Mouse (Mus musculus) testis, adult 2 months (tissue): Measurements from ENCODE around the gene Rtn2.

Experiments used
- CTCF ChIP-seq: fragments of 200-500 bp; IDR thresholded peaks from 2 replicates; pipeline ENCODE4 v1.5.1; 2012; ENCODE audit warnings: low read depth, mild to moderate bottlenecking, inconsistent platforms, low read length, moderate library complexity; ENCODE audit not compliant: control insufficient read depth, insufficient read depth, insufficient replicate concordance
- POLR2A ChIP-seq: fragments of 200-500 bp; IDR thresholded peaks from 2 replicates; pipeline ENCODE4 v1.6.1; 2012; ENCODE audit warnings: low read depth, mild to moderate bottlenecking, inconsistent platforms, low read length, moderate library complexity; ENCODE audit not compliant: control insufficient read depth

- TF ChIP-seq CTCF (peak; percentile 98), POLR2A (no peak)
These were observed 18.3 kb downstream of the Rtn2 start for GRCm38 (mm10) chr7:19300501-19301421.
